Mouse (Mus musculus): ENCODE data around the gene Prkce.

The Prkce gene

DNA sequence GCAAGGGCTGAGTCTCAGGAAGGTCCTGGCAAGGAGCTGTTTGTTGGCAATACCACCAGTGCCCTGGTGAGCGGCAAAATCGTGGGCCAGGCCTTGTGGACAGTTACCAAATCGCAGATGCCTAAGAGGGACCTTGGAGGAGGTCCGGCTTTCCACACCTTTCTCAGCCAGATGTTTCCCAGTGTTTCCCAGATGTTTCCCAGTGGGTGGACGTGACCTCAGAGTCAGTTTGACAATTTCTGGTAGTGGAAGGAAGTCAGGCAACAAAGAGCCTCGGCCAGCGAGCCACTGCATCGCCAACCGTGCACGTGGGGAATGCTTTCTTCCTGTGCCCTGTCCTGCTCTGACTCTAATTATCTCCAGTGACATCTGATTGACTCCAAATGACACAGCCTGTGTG lies 112.2 kb downstream of the Prkce start:
- in situ Hi-C loops (cut with MboI; ENCODE audit: unreplicated experiment in 2 of 2) = no loop called here

GRCm38 (mm10) chr17:86283741-86284140 lies 116.2 kb downstream of the Prkce start:
- in situ Hi-C loops (cut with MboI; ENCODE audit: unreplicated experiment in 2 of 2) = no loop called here

DNA sequence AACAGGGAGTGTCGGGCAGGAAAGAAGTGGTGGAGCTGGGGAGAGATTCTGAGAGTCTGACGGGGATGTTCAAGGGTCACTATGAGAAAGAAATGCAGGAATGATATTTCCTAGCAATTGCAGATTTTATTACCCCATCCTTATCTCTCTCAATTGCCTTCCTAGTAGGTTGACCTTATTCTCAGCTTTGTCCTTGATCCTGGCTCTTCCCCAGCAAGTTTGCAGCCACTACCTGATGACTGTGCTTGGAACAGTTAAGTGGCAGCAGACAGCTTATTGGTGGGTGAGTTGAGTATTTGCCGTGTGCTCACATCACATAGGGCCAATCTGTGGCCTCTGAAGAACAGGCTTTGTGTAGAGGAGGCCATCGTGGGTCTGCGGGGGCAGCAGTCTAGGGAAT lies 117.5 kb downstream of the Prkce start:
- in situ Hi-C loops (cut with MboI; ENCODE audit: unreplicated experiment in 2 of 2) = no loop called here

- in situ Hi-C loops (cut with MboI; ENCODE audit: unreplicated experiment in 2 of 2) = no loop called here
Observed at GRCm38 (mm10) chr17:86286747-86287271, 119.2 kb downstream of the Prkce start.

GRCm38 (mm10) chr17:86292711-86293110 lies 125.1 kb downstream of the Prkce start:
- in situ Hi-C loops (cut with MboI; ENCODE audit: unreplicated experiment in 2 of 2) = loop anchor here in 1 of 2 experiments (5.0 kb wide), 1 partner anchor 125 kb away; the partner anchor contains the start of gene Prkce

DNA sequence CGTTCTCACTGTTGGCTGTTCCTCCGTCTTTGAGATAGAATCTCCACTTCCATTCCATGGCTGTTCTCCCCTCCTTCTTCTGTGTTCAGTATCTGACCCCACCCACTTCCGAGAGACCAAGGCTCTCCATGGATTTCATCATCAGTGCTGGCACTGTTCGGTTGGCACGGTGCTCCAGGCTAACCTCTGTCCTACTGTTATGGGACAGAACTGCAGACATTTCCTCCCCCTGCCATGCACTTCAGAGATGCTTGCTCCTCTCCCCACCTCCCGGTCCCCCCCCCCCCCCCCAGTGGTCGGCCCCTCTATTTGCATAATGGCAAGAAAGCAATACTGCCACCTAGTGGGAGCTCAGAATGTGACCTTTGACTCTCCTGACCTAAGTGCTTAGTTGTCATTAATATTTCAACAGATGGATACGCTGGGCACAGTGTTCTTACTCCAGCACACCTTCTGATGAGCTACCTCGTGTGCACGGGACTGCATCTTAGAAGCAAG lies 125.7 kb downstream of the Prkce start:
- in situ Hi-C loops (cut with MboI; ENCODE audit: unreplicated experiment in 2 of 2) = loop anchor here in 1 of 2 experiments (5.0 kb wide), 1 partner anchor 126 kb away; the partner anchor contains the start of gene Prkce

DNA sequence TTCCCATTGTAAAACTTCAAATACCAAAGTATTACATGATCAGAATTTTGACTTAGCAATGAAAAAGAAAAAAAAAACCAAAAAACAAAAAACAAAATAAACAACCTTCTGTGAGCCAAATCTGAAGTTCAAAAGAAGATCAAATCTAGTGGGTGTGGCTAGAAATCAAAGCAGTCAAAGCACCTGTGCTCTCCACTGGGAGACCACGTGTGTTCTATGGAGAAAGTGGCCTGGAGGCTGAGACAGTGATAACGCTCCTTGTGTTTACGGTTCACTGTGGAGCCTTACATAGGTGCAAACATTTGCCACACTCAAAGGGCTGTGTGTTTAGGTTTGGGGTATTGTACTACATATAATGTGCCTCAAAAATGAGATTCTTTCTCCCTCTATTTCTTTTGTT lies 132.0 kb downstream of the Prkce start:
- in situ Hi-C loops (cut with MboI; ENCODE audit: unreplicated experiment in 2 of 2) = loop anchor here (5.0 kb wide), 3 partner anchors 132 to 148 kb away; partner anchors contain the start of gene Prkce (in 1 of the 2)

GRCm38 (mm10) chr17:86300774-86301595 lies 133.4 kb downstream of the Prkce start:
- in situ Hi-C loops (cut with MboI; ENCODE audit: unreplicated experiment in 2 of 2) = no loop called here

DNA sequence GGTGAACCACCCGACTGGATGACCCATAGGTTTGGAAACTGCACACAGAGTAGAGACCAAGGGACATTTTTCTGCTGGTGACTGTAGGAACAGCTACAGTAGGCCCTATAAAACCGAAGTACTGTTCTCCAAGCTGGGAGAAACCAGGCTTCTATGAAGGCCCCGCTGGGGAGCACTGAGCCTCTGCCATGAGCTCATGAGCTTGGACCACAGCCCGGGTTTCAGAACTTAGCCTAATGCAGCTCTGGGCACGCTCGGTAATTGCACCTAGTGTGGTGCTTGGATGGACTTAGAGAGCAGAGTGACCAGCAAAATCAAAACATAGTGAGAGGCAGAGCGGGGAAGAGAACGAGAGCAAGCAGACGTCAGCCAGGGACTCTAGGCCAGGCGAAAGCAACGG lies 134.7 kb downstream of the Prkce start:
- in situ Hi-C loops (cut with MboI; ENCODE audit: unreplicated experiment in 2 of 2) = no loop called here

DNA sequence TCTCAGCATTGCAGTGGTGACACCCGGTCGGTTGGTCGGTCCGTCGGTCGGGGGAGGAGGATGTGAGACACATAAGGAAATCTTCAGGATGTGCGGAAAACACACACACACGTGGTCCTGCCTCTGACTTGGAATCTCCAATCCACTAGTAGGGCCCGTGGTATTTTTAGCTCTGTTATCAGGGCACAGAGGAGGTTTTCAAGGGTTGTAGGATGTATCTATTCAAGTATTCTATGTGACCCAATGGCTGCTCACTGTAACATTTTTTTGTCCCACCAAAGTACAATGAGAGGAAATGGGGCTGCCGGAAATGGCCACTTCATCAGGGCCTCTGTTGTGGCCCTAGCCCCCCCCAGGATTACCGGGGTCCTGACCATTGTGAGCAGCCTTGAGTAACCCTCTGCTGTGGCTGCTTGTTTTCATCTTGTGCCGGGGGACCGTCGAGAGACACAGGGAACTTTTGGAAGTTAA lies 135.3 kb downstream of the Prkce start:
- in situ Hi-C loops (cut with MboI; ENCODE audit: unreplicated experiment in 2 of 2) = no loop called here

DNA sequence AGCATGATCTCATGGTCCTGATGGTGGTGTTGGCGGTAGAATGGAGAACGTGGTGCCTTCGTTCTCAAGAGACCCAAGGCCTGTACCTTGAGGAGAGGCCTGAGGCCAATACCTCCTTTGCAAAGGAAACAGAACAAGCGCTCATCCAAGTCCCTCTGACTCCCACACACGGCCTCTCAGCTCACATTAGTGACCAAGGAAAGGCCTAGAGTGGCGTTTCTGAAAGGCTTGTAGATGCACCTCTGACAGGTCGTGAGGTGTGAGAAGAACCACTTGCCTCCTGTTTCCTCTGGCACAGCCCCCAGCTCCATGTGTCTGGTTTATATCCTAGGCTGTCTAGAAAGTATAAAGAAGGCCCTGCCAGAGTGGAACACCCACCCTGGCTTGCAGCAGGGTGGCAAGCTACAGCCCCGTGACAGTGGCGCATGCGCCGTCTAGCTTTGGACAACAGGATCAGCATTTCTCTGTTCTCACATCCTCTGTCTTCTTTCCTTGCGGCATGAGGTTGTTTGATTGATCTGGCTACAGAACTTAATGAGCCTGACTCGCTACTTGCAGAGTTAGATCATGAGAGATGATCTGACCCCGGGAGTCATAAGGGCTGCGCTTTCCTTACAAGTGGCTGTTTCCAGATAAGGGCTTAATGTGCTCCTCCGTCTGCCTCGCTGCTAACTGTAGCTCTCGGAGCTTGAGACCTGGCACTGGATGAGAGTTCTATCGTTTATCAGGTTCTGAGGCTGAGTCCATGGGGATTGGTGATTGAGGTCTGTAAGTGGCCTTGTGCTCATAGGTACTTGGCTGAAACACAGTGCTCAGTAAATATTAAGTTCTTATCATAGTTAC lies 136.0 kb downstream of the Prkce start:
- in situ Hi-C loops (cut with MboI; ENCODE audit: unreplicated experiment in 2 of 2) = no loop called here

GRCm38 (mm10) chr17:86304923-86305630 lies 137.5 kb downstream of the Prkce start:
- in situ Hi-C loops (cut with MboI; ENCODE audit: unreplicated experiment in 2 of 2) = no loop called here

DNA sequence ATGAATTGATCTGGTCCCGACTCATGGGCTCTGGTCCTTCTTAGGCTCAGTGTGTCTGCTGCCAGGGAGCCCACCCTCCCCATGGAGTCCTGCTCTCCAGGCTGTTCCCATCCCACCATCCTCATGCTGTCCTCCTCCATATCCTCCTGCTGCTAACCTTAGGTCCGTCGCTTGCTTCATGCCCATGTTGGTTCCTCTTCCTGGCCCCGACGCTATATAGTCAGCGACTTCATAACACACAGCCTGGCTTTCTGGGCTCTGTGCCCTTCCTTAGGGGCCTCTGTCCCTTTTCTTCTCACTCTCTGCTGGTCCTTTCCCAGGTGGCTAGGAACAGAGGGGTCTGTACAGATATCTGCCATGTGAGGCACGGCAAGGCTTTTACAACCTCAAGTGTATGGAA lies 138.6 kb downstream of the Prkce start:
- in situ Hi-C loops (cut with MboI; ENCODE audit: unreplicated experiment in 2 of 2) = no loop called here

DNA sequence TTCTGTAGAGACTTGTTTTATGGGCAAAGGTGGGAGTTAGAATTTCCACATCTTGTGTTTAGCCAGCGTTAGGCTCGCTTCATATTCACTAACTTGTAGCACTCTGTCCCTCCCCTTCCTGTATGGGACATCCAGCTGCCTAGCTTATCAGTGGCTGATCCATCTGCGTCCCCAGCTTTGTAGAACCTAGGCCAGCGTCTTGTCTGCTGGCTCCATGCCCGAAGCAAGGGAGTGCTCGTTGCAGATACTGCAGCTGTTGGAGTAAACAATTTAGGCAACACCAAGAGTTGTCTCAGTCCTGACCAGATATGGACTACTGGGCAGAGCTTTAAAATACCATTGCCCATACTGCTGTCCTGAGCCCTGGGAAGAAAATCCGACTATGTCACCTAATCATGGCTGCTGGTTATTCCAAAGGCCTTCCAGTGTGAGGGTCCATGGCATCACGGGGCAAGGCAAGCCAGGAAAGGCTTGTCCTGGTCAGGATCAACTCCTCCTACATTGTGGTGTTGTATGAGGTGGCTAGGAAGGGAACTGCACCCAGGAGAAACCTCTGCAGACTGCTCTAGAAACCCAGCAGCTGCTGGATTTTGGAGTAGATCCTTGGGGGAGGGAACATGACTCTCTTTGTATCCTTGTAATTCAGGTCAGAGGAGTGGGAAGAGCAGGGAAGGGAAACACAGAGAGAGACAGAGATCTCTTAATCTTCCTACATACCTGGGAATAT lies 146.0 kb downstream of the Prkce start:
- in situ Hi-C loops (cut with MboI; ENCODE audit: unreplicated experiment in 2 of 2) = no loop called here

- in situ Hi-C loops (cut with MboI; ENCODE audit: unreplicated experiment in 2 of 2) = no loop called here
Observed at GRCm38 (mm10) chr17:86315874-86316273, 148.3 kb downstream of the Prkce start.

DNA sequence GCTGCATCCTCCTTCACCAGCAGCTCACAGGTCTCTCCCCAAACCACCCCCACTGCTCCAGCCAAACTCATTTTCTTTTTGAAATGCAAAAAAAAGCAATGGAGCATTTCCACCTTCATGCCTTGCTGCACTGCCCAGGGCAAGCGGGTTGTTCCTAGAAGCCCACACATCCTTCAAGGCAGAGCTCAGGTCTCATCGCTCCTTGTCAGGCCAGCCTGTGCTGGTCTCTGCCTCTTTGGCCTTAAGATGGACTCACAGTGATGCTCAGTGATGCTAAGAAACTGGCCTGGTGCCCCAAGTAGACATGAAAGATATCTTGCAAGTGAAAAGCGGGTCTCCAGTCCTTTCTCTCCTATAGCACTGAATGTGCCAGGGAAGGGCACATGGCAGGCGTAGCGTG lies 149.2 kb downstream of the Prkce start:
- in situ Hi-C loops (cut with MboI; ENCODE audit: unreplicated experiment in 2 of 2) = no loop called here

GRCm38 (mm10) chr17:86317197-86317596 lies 149.6 kb downstream of the Prkce start:
- in situ Hi-C loops (cut with MboI; ENCODE audit: unreplicated experiment in 2 of 2) = no loop called here

- in situ Hi-C loops (cut with MboI; ENCODE audit: unreplicated experiment in 2 of 2) = no loop called here
Observed at GRCm38 (mm10) chr17:86319967-86320602, 152.5 kb downstream of the Prkce start.

DNA sequence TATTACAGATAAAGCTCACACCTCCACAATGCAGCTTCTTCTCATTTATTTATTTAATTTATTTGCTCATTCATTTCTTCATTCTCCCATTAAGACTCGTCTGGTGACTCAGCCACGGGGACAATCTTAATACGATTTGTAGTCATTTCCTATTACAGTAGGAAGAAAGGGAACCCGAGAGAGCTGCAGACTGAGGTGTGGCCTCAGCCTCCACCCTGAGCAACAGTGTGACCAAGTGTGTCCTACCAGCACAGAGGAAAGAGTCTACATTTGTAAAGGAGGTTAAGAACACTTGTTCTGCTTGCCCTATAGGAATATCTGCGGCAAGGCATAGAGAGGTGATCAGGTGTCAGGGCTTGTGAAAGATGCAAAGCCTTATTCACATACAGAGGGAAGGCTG lies 155.3 kb downstream of the Prkce start:
- in situ Hi-C loops (cut with MboI; ENCODE audit: unreplicated experiment in 2 of 2) = no loop called here
